Mouse (Mus musculus) embryonic facial prominence, embryonic 15.5 days (tissue): ENCODE data around the gene Casq2. TPM values are rescaled to one million over a fixed set of nuclear protein-coding genes. Genes with fewer than 3 reads are reported as not detected.

Source experiments
- ATAC-seq: fragments of 200-750 bp; cut with Nextera tagmentation; 2 replicates; pipeline ENCODE4 v1.8.0; 2017; ENCODE audit warnings: low read depth, moderate TSS enrichment; ENCODE audit not compliant: insufficient number of reproducible peaks, low FRiP score, low TSS enrichment
- H3K27ac ChIP-seq: fragments of 300-500 bp; sonication (generic); replicated peaks from 2 replicates; pipeline ENCODE4 v1.5.1; 2015; ENCODE audit warnings: mild to moderate bottlenecking, inconsistent platforms
- H3K27me3 ChIP-seq: fragments of 300-500 bp; sonication (generic); 2 replicates; pipeline ENCODE4 v1.6.1; 2015; ENCODE audit warnings: inconsistent platforms
- H3K36me3 ChIP-seq: fragments of 300-500 bp; sonication (generic); 2 replicates; pipeline ENCODE4 v1.6.1; 2015; ENCODE audit warnings: mild to moderate bottlenecking, inconsistent platforms
- H3K4me1 ChIP-seq: fragments of 300-500 bp; sonication (generic); 2 replicates; pipeline ENCODE4 v1.6.1; 2015; ENCODE audit warnings: inconsistent platforms
- H3K4me2 ChIP-seq: fragments of 300-500 bp; sonication (generic); replicated peaks from 2 replicates; pipeline ENCODE4 v1.6.1; 2015; ENCODE audit warnings: mild to moderate bottlenecking, inconsistent platforms
- H3K4me3 ChIP-seq: fragments of 300-500 bp; sonication (generic); replicated peaks from 2 replicates; pipeline ENCODE4 v1.5.1; 2015; ENCODE audit warnings: mild to moderate bottlenecking, inconsistent platforms
- H3K9ac ChIP-seq: fragments of 300-500 bp; sonication (generic); 2 replicates; pipeline ENCODE4 v1.6.1; 2015; ENCODE audit warnings: inconsistent platforms
- H3K9me3 ChIP-seq: fragments of 300-500 bp; sonication (generic); replicated peaks from 2 replicates; pipeline ENCODE4 v1.6.1; 2016; ENCODE audit warnings: inconsistent platforms
- WGBS: fragments of 180-500 bp; shearing (Covaris S2); methylation state at CpG from one replicate; pipeline ENCODE4 v1.1.7; 2015; 5-methylcytosine and 5-hydroxymethylcytosine counted together
- polyA plus RNA-seq: library from polyadenylated mRNA; unstranded; fragments of >200 nt; fragmentation: Nextera tagmentation; extraction: Ambion mirVana; gene quantifications from 2 replicates; pipeline ENCODE4 v1.2.1, GENCODE M21; 2015

The Casq2 gene
- polyA plus RNA-seq, 1 experiment from 2014 or later, result 77.5 TPM

DNA sequence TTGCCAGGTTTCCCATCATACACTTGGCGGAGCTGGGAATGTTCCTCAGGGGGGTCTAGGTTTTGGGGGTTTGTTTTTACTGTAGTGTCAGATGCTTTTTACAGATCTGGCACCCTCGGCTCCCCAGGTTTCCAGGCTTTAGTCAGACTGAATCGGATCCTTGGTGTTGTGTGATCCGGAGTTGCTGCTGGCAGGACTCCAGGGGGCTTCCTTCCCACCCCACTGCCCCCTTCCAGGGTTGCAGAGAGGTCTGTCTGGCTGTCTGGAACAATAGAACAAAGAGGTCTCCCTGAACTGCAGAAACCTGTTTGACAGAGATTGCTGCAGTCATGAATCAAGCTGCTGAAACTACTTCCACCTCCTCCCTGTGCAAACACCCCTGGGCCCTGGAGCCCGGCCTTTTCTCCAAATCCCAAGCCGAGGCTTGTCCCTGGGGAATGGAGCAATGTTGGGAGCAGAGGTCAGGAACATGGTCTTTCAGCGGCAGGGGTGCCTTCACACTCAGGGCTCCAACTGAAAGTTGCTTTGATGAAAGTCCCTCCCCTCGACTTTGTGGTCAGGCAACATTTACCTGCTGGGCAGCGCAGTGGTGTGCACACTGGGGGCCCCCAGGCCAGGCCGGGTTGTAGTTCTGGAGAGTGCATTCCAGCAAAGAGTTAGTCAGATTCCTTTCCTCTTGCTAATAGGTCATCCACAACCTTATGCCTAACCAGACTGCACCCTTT is 49.3 kb downstream of the Casq2 start:
- H3K4me1 ChIP-seq, result peaks cover 20% of the 10 kb centered on the region; the same call in 1 of the 2 replicates
- no peaks in the 10 kb centered on the region for H3K27me3 ChIP-seq
- H3K9ac ChIP-seq, result no peak overlapping the region
- H3K27ac ChIP-seq, result peak overlapping the region; percentile 72
- no peaks in the 10 kb centered on the region for H3K36me3 ChIP-seq
- H3K4me3 ChIP-seq, result no peak overlapping the region
- H3K4me2 ChIP-seq, result no peak overlapping the region
- WGBS, result 18% methylated on average over 10 of the region's 10 CpGs
- H3K9me3 ChIP-seq, result no peaks in the 10 kb centered on the region
- peak; percentile 36; the same call in 1 of the 2 replicates for ATAC-seq

DNA sequence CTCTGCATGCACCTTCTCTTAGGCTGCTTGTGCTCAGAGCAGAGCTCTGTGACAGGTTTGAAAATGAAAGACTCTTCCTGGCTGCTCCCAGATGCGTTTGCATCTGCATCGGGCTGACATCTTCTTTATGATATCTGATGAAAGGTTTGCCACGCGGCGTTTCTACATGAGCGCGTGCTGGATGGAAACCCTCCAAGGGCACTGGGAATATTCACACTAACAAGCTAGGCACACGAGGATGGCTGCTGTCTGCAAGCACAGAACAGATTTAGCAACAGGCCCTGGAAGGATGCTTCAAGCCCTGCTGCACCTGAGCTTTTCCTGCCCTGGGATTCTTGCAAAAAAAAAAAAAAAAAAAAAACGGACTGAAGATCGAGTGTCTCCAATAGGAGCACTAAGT is 50.9 kb downstream of the Casq2 start:
- no peak overlapping the region for H3K27ac ChIP-seq
- no peaks in the 10 kb centered on the region for H3K36me3 ChIP-seq
- H3K4me1 ChIP-seq, result peaks cover 17% of the 10 kb centered on the region; the same call in 1 of the 2 replicates
- H3K4me2 ChIP-seq, result no peak overlapping the region
- no peak overlapping the region for H3K9ac ChIP-seq
- ATAC-seq, result no peak
- no peak overlapping the region for H3K4me3 ChIP-seq
- no peaks in the 10 kb centered on the region for H3K9me3 ChIP-seq
- 63% methylated on average over 10 of the region's 10 CpGs for WGBS
- H3K27me3 ChIP-seq, result no peaks in the 10 kb centered on the region

DNA sequence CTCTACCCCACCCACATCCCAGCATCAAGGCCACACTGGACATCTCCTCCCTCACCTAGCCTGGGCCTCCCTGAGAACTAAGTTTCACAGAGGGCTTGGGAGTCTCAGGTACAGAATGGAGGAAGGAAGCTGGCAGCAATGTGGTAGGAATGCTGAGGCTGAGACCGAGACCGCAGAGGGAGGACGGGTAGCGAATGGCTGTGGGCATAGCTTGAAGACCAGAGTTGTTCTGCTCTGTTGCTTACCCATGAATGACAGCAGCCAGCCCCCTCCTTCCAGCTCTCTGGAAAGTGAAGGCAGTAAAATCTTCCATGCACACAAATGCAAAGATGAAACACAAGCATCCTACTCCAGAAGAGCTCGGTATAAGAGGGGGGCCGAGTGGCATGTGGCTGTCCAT is 52.7 kb downstream of the Casq2 start:
- H3K27me3 ChIP-seq, result no peaks in the 10 kb centered on the region
- H3K9ac ChIP-seq, result no peak overlapping the region
- no peak overlapping the region for H3K27ac ChIP-seq
- no peak overlapping the region for H3K4me3 ChIP-seq
- 75% methylated on average over 6 of the region's 6 CpGs for WGBS
- no peak overlapping the region for H3K4me2 ChIP-seq
- ATAC-seq, result no peak
- no peaks in the 10 kb centered on the region for H3K9me3 ChIP-seq
- no peaks in the 10 kb centered on the region for H3K36me3 ChIP-seq
- H3K4me1 ChIP-seq, result peaks cover 17% of the 10 kb centered on the region; the same call in 1 of the 2 replicates

DNA sequence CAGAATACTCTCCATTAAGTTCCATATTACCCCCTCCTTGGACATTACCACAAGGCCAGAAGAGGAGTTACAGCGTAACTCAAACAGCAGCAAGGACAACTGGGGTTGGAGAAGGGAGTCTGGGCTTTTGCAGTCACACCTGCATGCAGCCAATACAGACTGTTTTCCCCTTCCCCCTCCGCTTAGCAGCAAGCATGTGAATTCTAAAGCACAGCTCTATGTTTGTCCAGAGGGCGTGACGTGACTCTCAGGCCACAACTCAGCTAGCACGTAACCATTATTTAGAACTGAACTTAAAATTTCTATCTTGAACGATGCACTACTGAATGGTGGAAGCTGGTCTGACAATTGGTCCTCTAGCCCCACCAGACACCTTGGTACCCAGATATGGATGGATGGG is 54.4 kb downstream of the Casq2 start:
- H3K27ac ChIP-seq, result no peak overlapping the region
- H3K4me2 ChIP-seq, result no peak overlapping the region
- no peak overlapping the region for H3K9ac ChIP-seq
- 89% methylated on average over 6 of the region's 6 CpGs for WGBS
- peaks cover 13% of the 10 kb centered on the region; the same call in 1 of the 2 replicates for H3K4me1 ChIP-seq
- no peaks in the 10 kb centered on the region for H3K27me3 ChIP-seq
- H3K9me3 ChIP-seq, result no peaks in the 10 kb centered on the region
- no peaks in the 10 kb centered on the region for H3K36me3 ChIP-seq
- H3K4me3 ChIP-seq, result no peak overlapping the region
- ATAC-seq, result no peak

GRCm38 (mm10) chr3:102141451-102141850 is 55.2 kb downstream of the Casq2 start:
- Histone ChIP-seq H3K36me3 (no peaks in the 10 kb centered on the region), H3K27me3 (no peaks in the 10 kb centered on the region), H3K9me3 (no peaks in the 10 kb centered on the region), H3K4me2 (no peak overlapping the region), H3K4me1 (peaks cover 6% of the 10 kb centered on the region; the same call in 1 of the 2 replicates), H3K9ac (no peak overlapping the region), H3K4me3 (no peak overlapping the region), H3K27ac (no peak overlapping the region)
- no peak for ATAC-seq
- 71% methylated on average over 2 of the region's 2 CpGs for WGBS

DNA sequence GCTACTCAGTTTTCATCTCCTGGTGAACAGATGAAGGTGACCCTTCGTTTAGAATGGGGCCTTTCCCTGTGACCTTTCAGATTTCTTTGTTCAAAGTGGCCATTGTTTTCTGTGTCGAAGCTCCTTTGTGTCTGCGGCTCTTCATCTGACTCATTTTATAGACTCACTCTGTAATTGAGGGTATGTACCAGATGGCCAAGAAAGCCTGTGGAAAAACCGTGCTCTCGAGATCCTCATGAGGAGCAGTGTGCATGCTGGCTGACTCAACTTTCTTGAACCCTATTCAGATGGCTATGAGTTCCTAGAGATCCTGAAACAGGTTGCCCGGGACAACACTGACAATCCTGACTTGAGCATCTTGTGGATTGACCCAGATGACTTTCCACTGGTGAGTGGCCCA is 55.7 kb downstream of the Casq2 start:
- Histone ChIP-seq H3K27ac (no peak overlapping the region), H3K9me3 (no peaks in the 10 kb centered on the region), H3K4me1 (0 out of 2 replicates have a peak, but pooled peaks cover 1% of the 10 kb centered on the region), H3K4me2 (no peak overlapping the region), H3K27me3 (no peaks in the 10 kb centered on the region), H3K9ac (no peak overlapping the region), H3K36me3 (no peaks in the 10 kb centered on the region), H3K4me3 (no peak overlapping the region)
- 77% methylated on average over 6 of the region's 6 CpGs for WGBS
- ATAC-seq, result no peak

DNA sequence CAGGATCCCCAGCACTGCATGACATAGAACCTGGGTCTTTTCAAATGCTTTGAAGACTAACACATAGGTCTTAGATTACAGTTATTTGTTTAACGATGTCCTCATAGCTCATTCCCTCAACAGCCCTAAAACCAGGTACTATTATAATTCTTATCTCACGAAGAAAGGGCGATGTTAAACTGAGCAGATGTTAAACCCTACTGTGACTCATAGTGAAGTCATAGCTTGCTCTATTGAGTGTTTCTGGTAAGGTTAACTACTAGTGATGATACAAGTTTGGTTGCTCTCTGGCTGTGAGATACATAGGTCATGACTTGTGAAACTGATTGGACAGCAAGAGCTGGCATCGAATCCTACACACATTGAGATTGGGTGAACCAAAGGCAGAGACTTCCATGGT is 56.7 kb downstream of the Casq2 start:
- Histone ChIP-seq H3K4me3 (no peak overlapping the region), H3K36me3 (no peaks in the 10 kb centered on the region), H3K27me3 (no peaks in the 10 kb centered on the region), H3K4me2 (no peak overlapping the region), H3K4me1 (no peaks in the 10 kb centered on the region), H3K9me3 (no peaks in the 10 kb centered on the region), H3K9ac (no peak overlapping the region), H3K27ac (no peak overlapping the region)
- ATAC-seq, result no peak
- 91% methylated on average over 4 of the region's 4 CpGs for WGBS

GRCm38 (mm10) chr3:102143536-102143935 is 57.3 kb downstream of the Casq2 start:
- Histone ChIP-seq H3K4me2 (no peak overlapping the region), H3K9me3 (no peaks in the 10 kb centered on the region), H3K27me3 (no peaks in the 10 kb centered on the region), H3K36me3 (no peaks in the 10 kb centered on the region), H3K4me1 (no peaks in the 10 kb centered on the region), H3K9ac (no peak overlapping the region), H3K27ac (no peak overlapping the region), H3K4me3 (no peak overlapping the region)
- WGBS, result 85% methylated on average over 3 of the region's 3 CpGs
- no peak for ATAC-seq

GRCm38 (mm10) chr3:102144401-102144800 is 58.2 kb downstream of the Casq2 start:
- H3K27me3 ChIP-seq, result no peaks in the 10 kb centered on the region
- H3K27ac ChIP-seq, result no peak overlapping the region
- H3K36me3 ChIP-seq, result no peaks in the 10 kb centered on the region
- H3K4me2 ChIP-seq, result no peak overlapping the region
- H3K4me3 ChIP-seq, result no peak overlapping the region
- no peaks in the 10 kb centered on the region for H3K9me3 ChIP-seq
- no peaks in the 10 kb centered on the region for H3K4me1 ChIP-seq
- 93% methylated on average over 4 of the region's 4 CpGs for WGBS
- ATAC-seq, result no peak
- H3K9ac ChIP-seq, result no peak overlapping the region

DNA sequence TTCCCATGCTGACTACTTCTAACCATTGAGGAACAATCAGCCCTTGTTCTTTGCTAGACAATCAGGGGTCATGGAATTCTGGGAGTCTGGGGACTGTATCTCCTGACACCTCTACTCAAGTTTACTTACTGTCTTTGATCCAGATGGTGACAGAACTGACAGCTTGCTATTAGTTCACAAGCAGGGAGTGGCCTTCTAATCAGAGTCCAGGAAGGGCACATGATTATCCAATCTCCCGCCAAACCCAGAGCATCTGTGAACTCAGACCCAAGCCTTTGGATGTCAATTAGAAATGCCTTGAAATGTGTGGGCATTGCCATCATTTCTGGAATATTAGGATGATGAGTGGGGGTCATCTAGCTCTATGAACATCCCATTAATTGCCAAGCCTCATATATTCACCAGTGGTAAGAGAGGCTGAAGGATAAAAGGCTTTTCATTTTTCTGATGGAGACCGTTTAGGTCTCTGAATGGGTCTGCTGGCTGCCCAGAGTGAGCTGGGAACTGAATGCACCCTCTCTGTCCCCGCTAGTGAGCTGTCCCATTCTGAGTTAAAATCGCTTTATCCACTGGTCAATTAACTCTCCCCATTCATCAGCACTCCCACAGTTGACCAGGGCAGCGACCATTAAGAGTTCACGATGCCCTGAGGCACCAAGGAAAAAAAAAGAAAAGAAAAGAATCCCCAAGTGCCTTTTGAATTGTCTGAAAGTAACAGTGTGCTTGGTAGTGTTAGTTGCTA is 59.6 kb downstream of the Casq2 start:
- Histone ChIP-seq H3K27ac (no peak overlapping the region), H3K9me3 (no peaks in the 10 kb centered on the region), H3K27me3 (no peaks in the 10 kb centered on the region), H3K4me3 (no peak overlapping the region), H3K9ac (no peak overlapping the region), H3K4me1 (peaks cover 6% of the 10 kb centered on the region; the same call in 1 of the 2 replicates), H3K4me2 (no peak overlapping the region), H3K36me3 (no peaks in the 10 kb centered on the region)
- 25% methylated on average over 6 of the region's 6 CpGs for WGBS
- no peak for ATAC-seq

GRCm38 (mm10) chr3:102146428-102146827 is 60.2 kb downstream of the Casq2 start:
- Histone ChIP-seq H3K4me3 (no peak overlapping the region), H3K36me3 (no peaks in the 10 kb centered on the region), H3K4me1 (peaks cover 6% of the 10 kb centered on the region; the same call in 1 of the 2 replicates), H3K9me3 (no peaks in the 10 kb centered on the region), H3K27me3 (no peaks in the 10 kb centered on the region), H3K9ac (no peak overlapping the region), H3K4me2 (no peak overlapping the region), H3K27ac (no peak overlapping the region)
- 65% methylated on average over 6 of the region's 6 CpGs for WGBS
- no peak for ATAC-seq
